Mouse (Mus musculus): ENCODE results near the gene Eif5a.
"Not testable (repeated sequence)": the region's sequence is repeated elsewhere in the genome, so short reads cannot be mapped to it uniquely, and the experiment has no call there.

Eif5a gene

DNA sequence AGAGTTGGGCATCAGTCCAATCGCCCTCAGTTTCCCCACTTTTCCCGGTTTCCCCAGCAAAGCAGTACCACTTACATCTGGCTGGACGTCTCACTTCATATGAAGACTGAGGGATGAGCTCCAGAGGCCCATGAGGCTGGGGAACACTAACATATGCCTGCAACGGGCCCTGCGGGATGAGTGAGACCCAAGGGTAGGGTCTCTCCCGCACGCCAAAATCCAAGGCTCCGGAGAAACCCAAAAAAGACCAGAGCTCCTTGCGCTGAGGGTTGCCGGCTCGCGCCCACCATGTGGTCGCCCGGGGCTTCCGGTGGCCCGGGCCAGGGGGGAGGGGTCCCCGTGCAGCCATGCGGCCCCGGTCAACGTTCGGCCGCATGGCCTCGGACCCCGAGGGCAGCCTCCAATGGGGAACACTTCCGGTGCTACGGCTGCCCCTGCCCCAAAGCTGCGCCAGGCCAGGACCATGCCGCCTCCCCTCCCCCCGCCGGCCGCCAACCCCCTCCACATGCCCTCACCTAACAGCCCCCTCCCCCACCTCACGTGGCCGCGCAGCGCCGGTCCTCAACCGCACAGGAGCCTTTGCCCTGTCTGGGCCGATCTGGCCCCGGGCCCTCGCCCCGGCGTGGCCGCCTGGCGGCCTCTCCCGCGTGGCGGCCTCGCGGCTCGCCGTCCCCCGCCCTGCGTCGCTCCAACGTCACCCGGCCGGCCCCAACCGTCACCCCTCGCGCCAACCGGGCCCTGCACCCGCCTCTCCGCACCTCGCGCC lies 1.3 kb downstream of the Eif5a start:
- DNase-seq (ENCODE audit: low spot score), result no peak

DNA sequence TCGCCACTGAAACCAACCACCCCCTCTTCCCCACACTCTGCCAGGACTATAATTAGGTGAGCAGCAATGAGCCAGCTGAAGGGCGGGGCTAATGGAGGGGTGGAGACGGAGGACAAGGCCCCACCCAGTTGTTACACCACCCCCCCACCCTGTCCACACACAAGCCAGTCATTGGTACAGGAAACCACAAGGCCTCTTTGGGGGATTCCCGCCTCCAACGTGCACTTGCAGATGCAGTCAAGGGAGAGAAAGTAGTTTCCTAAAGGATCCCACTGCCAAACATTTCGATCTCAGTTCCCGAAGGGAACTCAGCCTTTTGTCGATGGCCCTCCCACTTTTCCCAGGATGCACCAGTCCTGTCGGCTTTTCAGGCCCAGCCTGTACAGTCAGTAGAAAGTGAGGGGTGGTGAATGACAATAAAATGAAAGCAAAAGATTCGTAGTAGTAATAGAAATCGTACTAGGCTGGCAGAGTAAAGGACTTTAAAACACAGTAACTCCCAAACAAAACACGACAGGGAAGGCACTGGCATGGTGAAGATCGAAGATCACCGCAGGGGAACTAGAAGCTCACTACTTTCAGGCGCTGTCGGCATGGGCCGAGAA lies 2.0 kb downstream of the Eif5a start:
- DNase-seq (ENCODE audit: low spot score), result no peak

DNA sequence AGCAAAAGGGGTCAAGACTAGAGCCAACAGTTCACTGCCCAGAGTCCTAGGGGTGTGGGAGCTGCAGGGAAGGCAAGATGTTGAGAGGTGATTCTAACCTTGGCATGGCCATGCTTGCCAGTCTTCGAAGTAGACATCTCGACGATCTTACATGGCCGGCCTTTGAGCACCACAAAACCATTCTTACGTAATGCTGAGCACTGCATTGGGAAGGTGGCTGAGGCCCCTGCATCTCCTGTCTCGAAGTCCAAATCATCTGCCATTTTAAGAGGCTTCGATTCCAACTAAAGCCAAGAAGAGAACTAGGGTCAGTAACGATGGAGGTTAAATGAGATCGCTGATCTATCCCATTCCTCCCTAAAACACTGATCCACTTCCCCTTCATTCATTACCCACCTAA lies 2.7 kb downstream of the Eif5a start:
- no peak for DNase-seq (ENCODE audit: low spot score)

DNA sequence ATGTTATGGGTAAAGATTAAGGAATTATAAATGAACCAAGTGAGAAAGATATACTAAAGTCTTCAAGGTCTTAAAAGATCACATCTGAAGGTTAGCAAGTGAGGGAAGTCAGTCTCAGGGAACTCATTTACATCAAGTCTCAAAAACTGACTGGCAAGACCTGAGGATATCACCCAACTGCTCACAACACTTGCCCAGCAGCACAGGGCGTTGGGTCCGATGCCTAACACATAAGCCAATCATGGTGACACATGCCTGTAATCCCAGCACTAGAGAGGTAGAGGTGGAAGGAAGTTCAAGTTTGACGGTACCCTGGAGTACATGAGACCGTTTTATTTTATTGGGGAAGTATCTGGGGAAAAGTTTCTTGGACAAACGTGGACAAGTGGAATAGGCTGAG lies 3.6 kb downstream of the Eif5a start:
- no peak for DNase-seq (ENCODE audit: low spot score)

DNA sequence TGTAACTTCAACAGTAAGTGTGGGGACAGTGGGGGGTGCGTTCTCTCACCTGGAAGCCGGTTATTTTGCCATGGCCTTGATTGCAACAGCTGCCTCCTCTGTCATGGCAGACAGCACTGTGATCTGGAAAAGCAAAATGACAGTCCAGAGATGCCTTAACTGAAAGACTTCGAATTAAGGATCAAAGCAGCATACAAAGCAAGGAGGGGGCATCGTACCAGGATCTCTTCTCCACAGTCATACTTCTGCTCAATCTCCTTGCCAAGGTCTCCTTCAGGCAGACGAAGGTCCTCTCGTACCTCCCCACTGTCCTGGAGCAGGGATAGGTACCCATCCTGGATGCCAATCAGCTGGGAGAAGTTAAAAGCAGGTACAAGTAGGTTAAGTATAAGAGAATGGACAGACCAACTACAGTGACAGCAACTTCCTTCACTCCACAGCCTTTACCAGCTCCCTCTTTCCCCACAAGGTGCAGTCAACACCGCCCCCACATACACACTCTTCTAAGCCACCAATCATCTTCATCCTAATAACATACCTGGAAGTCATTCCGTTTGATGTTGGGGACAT lies 4.3 kb downstream of the Eif5a start:
- no peak for DNase-seq (ENCODE audit: low spot score)

DNA sequence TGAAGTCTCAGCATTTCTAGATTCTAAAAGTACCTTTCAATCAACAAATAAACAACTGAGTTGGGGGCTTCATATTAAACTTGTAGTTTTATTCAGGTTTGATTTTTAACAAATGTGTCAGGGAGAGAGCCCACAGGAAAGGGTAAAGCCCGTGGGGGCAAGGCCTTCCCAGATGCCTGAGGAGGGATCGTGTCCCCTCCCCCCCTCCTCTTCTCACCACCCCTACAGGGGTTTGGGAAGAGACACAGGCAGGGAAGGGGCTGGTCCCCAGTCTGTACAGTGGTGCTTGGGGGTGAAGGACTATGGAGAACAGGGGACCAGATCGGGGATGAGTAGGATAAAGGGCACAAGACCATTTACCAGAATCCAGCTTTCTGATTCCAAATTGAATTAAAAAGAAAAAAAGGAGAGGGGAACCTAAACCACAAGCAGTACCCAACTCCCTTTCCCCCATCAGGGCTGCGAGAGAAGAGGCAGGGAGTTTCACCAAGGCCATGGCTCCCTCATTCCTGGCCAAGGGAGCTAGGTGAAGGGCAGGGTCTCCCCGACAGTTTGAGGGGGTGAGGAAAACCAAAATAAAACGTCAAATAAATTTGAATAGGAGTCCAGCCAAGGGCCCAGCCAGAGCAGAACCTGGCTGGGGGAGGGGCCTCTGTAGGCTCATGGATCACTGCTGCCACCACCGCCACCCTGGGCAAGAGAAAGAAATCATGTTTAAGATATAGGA lies 4.9 kb downstream of the Eif5a start:
- DNase-seq (ENCODE audit: low spot score), result not testable (repeated sequence)

DNA sequence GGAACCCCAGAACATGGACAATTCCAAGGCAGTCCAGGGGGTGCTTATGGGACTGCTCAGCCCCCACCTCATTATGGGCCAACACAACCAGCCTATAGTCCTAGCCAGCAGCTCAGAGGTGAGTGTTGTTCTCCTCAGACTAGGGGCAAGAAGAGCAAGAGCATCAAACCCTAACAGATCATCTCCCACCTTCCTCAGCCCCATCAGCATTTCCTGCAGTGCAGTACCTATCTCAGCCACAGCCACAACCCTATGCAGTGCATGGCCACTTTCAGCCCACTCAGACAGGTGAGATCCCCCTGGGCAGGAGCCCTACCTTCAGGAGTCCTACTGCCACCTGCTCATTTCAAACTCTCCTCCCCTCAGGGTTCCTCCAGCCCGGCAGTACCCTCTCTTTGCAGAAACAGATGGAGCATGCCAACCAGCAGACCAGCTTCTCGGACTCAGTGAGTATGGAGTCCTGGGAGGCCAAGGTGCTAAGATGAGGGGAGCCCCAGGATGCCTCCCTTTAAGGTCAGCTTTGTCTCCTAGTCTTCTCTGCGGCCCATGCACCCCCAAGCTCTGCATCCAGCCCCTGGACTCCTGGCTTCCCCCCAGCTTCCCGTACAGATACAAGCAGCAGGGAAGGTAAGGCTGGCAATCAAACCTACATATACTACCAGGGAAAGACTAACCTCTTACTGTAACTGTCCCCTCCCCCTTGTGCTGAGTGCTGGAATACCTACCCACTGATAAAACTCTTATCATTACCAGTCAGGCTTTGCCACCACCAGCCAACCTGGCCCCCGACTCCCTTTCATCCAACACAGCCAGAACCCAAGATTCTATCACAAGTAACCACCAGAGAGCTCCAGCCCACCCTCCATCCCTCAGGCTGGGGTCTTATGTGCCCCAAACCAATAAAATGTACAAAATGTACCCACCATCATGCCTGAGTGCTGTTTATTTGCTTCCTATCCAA lies 5.8 kb downstream of the Eif5a start:
- DNase-seq (ENCODE audit: low spot score), result no peak

DNA sequence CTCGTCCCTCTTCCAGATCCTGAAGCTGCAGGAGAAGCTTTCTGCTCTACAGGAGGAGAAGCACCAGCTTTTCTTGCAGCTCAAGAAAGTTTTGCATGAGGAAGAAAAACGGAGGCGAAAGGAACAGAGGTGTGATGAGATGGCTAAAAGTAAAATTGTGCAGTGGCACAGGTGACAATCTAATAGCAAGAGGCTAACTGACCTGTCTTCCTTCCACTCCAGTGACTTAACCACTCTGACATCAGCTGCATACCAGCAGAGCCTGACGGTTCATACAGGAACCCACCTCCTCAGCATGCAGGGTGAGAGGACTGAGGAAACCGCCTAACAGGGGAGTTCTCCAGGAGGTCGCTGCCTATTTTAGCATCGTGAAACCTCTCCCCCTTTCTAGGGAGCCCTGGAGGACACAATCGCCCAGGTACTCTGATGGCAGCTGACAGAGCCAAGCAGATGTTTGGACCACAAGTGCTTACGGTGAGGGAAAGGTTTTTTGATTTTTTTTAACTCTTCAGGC lies 6.8 kb downstream of the Eif5a start:
- DNase-seq (ENCODE audit: low spot score), result no peak

DNA sequence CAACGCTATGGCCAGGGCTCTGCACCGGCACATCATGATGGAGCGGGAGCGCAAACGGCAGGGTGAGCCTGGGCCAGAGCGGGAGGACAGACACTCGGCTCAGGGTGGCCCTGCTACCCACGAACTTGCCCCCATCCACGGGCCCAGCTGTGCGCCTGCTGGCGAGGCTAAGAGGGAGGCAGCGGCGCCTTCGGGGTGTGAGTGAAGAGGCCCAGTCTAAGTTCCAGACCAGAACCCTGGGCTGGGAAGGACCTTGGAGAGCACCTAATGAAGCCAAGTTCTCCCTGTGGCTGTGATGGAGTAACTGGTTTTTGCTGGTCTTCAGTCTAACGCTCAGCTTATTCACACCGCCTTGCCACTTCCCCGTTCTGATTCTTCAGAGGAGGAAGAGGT lies 7.4 kb downstream of the Eif5a start:
- DNase-seq (ENCODE audit: low spot score), result no peak

DNA sequence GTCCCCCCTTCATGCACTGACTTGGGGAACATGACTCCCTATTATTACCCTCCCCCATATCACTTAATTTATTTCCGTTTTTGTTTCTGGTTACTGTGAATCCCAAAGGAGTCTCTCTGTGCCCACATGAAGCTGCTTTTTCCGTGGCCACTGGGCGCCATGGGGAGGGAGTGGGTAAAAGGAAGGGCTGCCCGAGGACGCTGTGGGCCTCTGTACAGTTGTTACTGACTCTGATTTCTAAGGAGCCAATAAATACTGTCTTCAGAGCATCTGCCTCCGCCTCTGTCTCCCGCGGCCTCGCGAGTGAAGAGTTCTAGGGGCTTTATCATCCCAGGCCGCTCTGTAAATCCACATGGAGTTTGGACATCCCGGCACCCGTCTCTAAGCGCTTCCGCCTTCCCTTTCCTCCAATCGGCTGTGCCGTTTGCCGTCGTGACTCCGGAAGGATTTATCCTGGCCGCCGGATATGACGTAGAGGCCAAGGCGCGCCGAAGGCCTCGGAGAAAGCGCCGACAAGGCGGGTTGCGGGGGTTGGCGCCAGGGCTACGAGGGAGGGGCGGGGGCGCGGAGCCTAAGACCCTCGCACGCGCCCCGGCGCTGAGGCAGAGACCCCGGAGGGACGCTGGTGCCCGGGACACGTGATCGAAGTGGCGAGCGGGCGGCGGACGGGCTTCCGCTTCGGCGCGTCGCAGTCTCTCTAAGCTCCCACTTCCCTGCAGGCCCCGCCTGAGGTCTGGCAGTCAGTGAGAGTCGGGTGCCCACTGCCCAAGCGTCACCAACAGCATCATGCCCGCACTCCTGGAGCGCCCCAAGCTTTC lies 8.0 kb downstream of the Eif5a start, which contains the start of gene Gps2:
Gps2 (plus strand) TSS at position 335 of the 818 bp plus-strand sequence.
- DNase-seq (ENCODE audit: low spot score), result peak; percentile 81

DNA sequence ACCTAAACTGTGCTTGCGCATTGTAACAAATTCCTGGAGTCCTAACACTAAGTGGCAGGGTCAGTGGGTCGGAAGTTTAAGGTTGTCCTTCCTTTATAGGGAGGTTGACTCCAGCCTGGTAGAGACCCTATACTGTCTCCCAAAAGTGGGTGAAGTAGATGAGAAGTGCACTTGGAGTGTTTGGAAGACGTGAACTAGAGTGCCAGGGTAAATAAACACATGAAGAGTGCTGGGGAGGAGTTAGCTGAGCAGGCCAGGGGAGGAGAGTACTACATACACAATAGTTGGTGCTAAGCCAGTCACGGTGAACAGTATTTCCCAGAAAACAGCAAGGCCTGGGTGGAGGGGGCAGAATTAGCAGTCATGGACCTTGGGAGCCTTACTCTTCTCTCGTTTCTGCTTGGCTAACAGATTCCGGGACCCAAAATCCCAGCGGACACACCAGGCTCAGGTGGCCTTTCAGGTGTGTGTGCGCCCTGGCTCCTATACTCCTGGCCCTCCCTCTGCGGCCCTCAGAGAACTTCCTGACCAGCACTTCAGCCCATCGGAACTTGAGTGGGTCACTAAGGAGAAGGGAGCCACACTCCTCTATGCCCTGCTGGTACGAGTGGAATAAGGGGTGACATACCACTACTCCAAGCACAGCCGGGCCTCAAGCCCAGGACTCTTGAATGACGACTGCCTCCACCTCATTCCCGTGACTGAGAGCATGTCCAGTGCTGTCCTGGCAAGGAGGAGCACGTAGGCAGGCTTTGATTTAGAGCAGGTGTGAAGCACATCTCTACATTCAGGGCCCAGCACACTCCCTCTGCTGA lies 8.8 kb downstream of the Eif5a start:
- no peak for DNase-seq (ENCODE audit: low spot score)

DNA sequence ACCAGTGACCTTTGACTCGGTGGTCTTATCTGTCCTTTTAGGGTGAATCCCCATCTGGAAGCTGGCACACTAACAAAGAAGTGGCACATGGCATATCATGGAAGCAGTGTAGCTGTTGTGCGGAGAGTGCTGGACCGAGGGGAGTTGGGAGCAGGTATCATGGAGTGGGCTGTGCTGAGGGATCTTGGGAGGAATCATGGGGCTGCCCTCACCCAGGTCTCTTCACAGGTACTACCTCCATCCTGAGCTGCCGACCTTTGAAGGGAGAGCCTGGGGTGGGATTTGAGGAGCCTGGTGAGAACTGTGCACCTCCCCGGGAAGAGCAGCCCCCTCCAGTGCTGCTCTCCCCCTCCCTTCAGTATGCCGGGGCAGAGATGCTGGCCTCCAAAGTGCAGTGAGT lies 10.1 kb downstream of the Eif5a start:
- no peak for DNase-seq (ENCODE audit: low spot score)

DNA sequence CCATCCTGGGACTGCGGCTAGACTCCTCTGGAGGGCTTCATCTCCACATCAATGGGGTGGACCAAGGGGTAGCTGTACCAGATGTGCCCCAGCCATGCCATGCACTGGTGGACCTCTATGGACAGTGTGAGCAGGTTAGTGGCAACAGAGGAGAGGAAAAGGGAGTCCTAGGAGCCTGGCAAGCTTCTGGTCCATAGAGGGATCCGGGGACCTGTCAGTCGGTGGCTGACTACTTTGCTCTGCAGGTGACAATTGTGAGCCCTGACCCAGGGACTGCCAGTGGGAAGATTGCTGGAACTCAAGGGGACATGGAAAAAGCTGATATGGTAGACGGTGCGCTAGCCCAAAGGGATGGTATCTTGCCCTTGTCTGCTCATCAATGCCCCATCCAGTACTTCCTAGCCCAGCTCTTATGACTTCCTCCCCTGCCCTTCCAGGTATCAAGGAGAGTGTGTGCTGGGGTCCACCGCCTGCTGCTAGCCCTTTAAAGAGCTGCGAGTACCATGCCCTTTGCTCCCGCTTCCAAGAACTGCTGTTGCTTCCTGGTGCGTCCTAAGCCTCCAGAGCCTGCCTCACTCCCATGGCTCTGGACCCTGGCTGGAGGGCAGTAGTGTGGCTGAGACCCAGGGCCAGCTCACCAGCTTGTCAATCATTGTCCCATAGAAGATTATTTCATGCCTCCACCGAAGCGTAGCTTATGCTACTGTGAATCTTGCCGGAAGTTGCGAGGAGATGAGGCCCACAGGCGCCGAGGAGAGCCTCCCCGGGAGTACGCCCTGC lies 10.8 kb downstream of the Eif5a start:
- DNase-seq (ENCODE audit: low spot score), result no peak

DNA sequence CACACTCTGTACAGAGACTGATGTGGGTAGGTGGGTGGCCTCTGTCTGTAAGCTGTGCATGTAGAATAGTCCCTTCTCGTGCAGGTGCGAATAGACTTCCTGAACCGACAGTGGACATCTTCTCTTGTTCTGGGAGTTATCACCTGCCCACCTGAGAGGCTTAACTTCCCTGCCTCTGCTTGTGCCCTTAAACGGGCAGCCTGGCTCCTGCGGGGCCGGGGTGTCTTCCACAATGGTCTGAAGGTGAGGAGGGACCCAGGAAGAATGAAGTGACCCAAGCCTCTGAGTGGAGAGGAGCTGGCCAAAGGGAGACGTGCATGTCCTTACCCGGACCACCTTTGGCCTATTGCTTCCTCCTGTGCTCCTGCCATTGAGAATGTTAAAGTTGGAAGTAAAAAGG lies 11.6 kb downstream of the Eif5a start:
- DNase-seq (ENCODE audit: low spot score), result no peak

DNA sequence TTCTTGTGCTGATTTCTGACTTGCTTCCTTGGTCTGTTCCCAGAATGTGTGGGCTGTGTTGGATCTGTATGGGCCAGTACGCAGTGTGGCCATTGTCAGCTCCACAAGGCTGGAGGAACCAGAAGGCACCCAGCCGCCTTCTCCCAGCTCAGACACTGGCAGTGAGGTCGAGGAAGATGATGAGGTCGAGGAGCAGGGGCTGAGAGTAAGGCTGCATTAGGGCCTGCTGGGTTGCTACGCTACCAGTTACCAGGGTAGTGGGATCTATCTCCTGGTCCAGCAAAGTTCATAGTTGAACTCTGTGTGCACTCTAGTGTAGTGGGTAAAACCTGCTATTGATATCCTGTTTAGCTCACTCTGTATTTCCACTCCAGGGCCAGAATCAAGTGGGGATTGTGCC lies 12.6 kb downstream of the Eif5a start:
- no peak for DNase-seq (ENCODE audit: low spot score)

DNA sequence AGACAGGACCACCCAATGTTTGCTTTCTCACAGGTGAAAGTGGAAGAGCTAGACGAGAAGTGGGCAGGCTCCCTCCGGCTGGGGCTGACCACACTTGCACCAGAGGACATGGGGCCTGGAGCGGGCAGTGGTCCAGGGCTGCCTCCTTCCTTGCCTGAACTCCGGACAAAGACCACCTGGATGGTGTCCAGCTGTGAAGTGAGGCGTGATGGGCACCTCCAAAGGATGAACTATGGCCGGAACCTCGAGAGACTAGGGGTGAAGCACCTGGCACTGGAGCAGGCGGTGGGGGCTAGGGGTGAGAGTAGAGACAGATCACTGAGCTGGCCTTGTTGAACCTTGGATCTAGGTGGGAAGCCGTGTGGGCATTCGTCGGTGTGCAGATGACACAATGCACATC lies 13.1 kb downstream of the Eif5a start:
- DNase-seq (ENCODE audit: low spot score), result no peak

DNA sequence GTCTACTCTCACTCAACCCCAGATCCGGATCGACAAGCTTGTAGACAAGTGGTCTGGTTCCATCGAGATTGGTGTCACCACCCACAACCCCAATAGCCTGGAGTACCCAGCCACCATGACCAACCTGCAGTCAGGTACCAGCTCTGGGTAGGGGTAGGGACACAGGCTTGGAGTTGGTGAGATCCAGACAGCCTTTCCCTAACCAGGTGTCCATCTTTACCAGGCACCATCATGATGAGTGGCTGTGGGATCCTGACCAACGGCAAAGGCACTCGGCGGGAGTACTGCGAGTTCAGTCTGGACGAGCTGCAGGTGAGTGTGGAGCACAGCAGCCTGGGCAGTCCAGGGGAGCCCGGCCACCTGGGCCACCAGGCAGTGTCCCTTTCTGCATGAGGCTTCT lies 17.4 kb downstream of the Eif5a start:
- no peak for DNase-seq (ENCODE audit: low spot score)

DNA sequence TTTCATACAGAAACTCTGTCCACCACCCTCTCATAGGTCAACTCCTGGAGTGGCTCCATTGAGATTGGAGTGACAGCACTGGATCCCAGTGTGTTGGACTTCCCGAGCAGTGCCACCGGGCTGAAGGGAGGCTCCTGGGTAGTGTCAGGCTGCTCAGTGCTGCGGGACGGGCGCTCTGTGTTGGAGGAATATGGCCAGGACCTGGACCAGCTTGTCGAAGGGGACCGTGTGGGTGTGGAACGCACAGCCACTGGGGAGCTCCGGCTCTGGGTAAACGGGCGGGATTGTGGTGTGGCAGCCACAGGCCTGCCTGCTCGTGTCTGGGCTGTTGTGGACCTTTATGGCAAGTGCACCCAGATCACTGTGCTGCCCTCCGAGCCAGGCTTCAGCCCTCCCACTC lies 18.8 kb downstream of the Eif5a start:
- no peak for DNase-seq (ENCODE audit: low spot score)

DNA sequence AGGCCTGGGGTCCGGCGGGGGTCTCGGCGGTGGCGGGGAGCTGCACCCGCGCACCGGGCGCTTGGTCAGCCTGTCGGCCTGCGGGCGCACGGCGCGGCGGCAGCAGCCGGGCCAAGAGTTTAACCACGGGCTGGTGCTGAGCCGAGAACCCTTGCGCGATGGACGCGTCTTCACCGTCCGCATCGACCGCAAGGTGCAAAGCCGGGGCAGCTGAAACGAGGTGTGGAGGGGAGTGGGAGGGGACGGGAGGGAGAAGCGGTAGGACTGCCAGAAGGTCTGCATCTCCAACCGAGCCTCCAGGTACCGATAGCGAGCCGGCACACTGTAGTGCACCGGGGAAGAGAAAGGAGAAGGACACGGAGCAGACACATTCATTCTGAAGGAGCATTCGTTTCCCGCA lies 19.8 kb downstream of the Eif5a start:
- DNase-seq (ENCODE audit: low spot score), result no peak

Measured in layer of hippocampus, adult 9-10 months (tissue).